12 mouse cellular contexts compared by ENCODE assay signal in the genomic region with DNA sequence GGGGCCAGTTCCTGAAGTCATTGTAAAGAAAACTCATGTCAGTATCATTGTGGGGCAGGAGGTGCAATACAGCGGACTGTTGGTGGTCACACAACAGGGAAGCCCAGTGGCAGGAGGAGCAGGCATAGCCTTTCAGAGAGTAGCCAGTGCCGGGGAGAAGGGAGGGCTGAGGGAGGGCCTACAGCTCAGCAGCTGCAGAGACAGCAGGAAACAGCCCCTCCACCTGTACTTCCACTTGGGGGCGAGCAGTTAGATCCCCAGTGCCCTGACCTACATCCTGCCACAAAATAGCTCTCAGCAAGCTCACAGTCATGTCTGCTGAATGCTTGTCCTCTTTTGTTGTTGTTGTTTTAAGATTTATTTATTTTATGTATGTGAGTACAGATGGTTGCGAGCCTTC. TPM values are rescaled to one million over a fixed set of nuclear protein-coding genes. Genes with fewer than 3 reads are reported as not detected.
A peak's percentile ranks its signal among the peaks of the same experiment; 100 is the strongest.
DNase-seq lines count a peak whose midpoint lies in the region; ATAC-seq and TF ChIP-seq lines count a peak whose summit lies in the region.
"Had no signal": no experiment of that assay in that cellular context is flagged by ENCODE, and none has a peak within 500 bp of the region (broad histone marks: within the 10 kb centered on the region; RNA-seq: fewer than 3 reads in every experiment).

No protein-coding gene starts in this region.

- no peaks in the 10 kb centered on the region for H3K9me3 ChIP-seq in forebrain, embryonic 12.5 days
- H3K9me3 ChIP-seq in forebrain, embryonic 14.5 days (replicated peaks; ENCODE audit: control insufficient read depth, low read length): no peaks in the 10 kb centered on the region
- no peaks in the 10 kb centered on the region for H3K9me3 ChIP-seq in stomach, embryonic 16.5 days (replicated peaks; ENCODE audit: control insufficient read depth, low read length)
- no peaks in the 10 kb centered on the region for H3K9me3 ChIP-seq in stomach, postnatal 0 days (ENCODE audit: control insufficient read depth, low read length)
- H3K9me3 ChIP-seq: heart, embryonic 10.5 days had no signal

- peaks cover 11% of the 10 kb centered on the region for H3K4me1 ChIP-seq in forebrain, embryonic 12.5 days
- H3K4me1 ChIP-seq in forebrain, embryonic 14.5 days (ENCODE audit: control insufficient read depth, insufficient read depth, low read length): no peaks in the 10 kb centered on the region
- H3K4me1 ChIP-seq in stomach, embryonic 16.5 days (ENCODE audit: control insufficient read depth, insufficient read depth, low read length): peaks cover 17% of the 10 kb centered on the region; the same call in 1 of the 2 replicates
- no peaks in the 10 kb centered on the region for H3K4me1 ChIP-seq in stomach, postnatal 0 days (replicated peaks; ENCODE audit: control insufficient read depth, insufficient read depth)

- no peak for TF ChIP-seq EP300 in stomach, postnatal 0 days (optimal IDR thresholded peaks at IDR 0.05)

- no peak overlapping the region for H3K4me2 ChIP-seq in forebrain, embryonic 12.5 days
- H3K4me2 ChIP-seq in forebrain, embryonic 14.5 days (ENCODE audit: low read length): no peak overlapping the region
- H3K4me2 ChIP-seq in stomach, embryonic 16.5 days (ENCODE audit: low read depth, low read length): no peak overlapping the region
- no peak overlapping the region for H3K4me2 ChIP-seq in stomach, postnatal 0 days (replicated peaks; ENCODE audit: low read depth)

- H3K9ac ChIP-seq in forebrain, embryonic 12.5 days: 0 out of 2 replicates have a peak overlapping the region, but pooled peaks have one; percentile 2
- no peak overlapping the region for H3K9ac ChIP-seq in forebrain, embryonic 14.5 days (ENCODE audit: low read length)
- peak overlapping the region; percentile 28; the same call in 1 of the 2 replicates for H3K9ac ChIP-seq in stomach, embryonic 16.5 days (ENCODE audit: low read length)
- H3K9ac ChIP-seq in stomach, postnatal 0 days (ENCODE audit: low read length): no peak overlapping the region

- H3K27ac ChIP-seq in forebrain, embryonic 12.5 days: no peak overlapping the region
- no peak overlapping the region for H3K27ac ChIP-seq in forebrain, embryonic 14.5 days (ENCODE audit: low read depth, low read length)
- no peak overlapping the region for H3K27ac ChIP-seq in stomach, embryonic 16.5 days (ENCODE audit: low read length)
- no peak overlapping the region for H3K27ac ChIP-seq in stomach, postnatal 0 days (replicated peaks)
- H3K27ac ChIP-seq: heart, embryonic 10.5 days had no signal

- no peak for ATAC-seq in forebrain, embryonic 12.5 days (ENCODE audit: low FRiP score)
- ATAC-seq in forebrain, embryonic 14.5 days: no peak
- ATAC-seq in stomach, embryonic 16.5 days (ENCODE audit: insufficient read depth, low FRiP score): no peak
- ATAC-seq in stomach, postnatal 0 days (ENCODE audit: low FRiP score, low TSS enrichment): no peak

- 0 out of 2 replicates have a peak, but pooled peaks cover 3% of the 10 kb centered on the region for H3K27me3 ChIP-seq in forebrain, embryonic 12.5 days
- H3K27me3 ChIP-seq in forebrain, embryonic 14.5 days (replicated peaks; ENCODE audit: control insufficient read depth, insufficient read depth, low read length): no peaks in the 10 kb centered on the region
- no peaks in the 10 kb centered on the region for H3K27me3 ChIP-seq in stomach, embryonic 16.5 days (ENCODE audit: control insufficient read depth, insufficient read depth, low read length)
- H3K27me3 ChIP-seq in stomach, postnatal 0 days (ENCODE audit: control insufficient read depth, insufficient read depth, low read length): no peaks in the 10 kb centered on the region

- DNase-seq in forebrain, embryonic 14.5 days (ENCODE audit: low spot score): no peak
- DNase-seq in stomach, postnatal 0 days (ENCODE audit: low spot score): no peak
- DNase-seq in natural killer cell, adult 2 months (ENCODE audit: low spot score in 2 of 2): peak; percentile 55 to 59
- DNase-seq in thymus, postnatal 4 days: peak; percentile 83
- no peak for DNase-seq in kidney, postnatal 36 days
- no peak for DNase-seq in frontal cortex, adult 2 months (ENCODE audit: extremely low spot score in 1 of 2, low spot score in 1 of 2)
- DNase-seq: kidney, adult 2 months; right cerebral cortex, postnatal 25 days had no signal

- no peak for TF ChIP-seq CTCF in stomach, postnatal 0 days (IDR thresholded peaks at IDR 0.05; ENCODE audit: low read depth)

- WGBS in forebrain, embryonic 12.5 days: 43% methylated on average over 4 of the region's 4 CpGs
- 52% methylated on average over 4 of the region's 4 CpGs for WGBS in forebrain, embryonic 14.5 days
- 51% methylated on average over 4 of the region's 4 CpGs for WGBS in stomach, embryonic 16.5 days
- WGBS in stomach, postnatal 0 days: 50% methylated on average over 4 of the region's 4 CpGs

- no peaks in the 10 kb centered on the region for H3K36me3 ChIP-seq in forebrain, embryonic 12.5 days (replicated peaks)
- H3K36me3 ChIP-seq in forebrain, embryonic 14.5 days (ENCODE audit: control insufficient read depth, insufficient read depth, low read length): no peaks in the 10 kb centered on the region
- H3K36me3 ChIP-seq in stomach, embryonic 16.5 days (ENCODE audit: control insufficient read depth, insufficient read depth, low read length): no peaks in the 10 kb centered on the region
- H3K36me3 ChIP-seq in stomach, postnatal 0 days (ENCODE audit: control insufficient read depth, insufficient read depth, low read length): no peaks in the 10 kb centered on the region

- H3K4me3 ChIP-seq in forebrain, embryonic 12.5 days (replicated peaks): no peak overlapping the region
- H3K4me3 ChIP-seq in forebrain, embryonic 14.5 days (ENCODE audit: low read depth, low read length): no peak overlapping the region
- H3K4me3 ChIP-seq in stomach, embryonic 16.5 days (replicated peaks; ENCODE audit: low read length): no peak overlapping the region
- no peak overlapping the region for H3K4me3 ChIP-seq in stomach, postnatal 0 days (ENCODE audit: low read depth, low read length)
- H3K4me3 ChIP-seq: heart, embryonic 10.5 days had no signal

RNA-seq across cellular contexts. Expression of a gene that starts 7.0 kb away (rescaled TPM):
- polyA plus RNA-seq in forebrain, embryonic 12.5 days (2016; fragmentation: Nextera tagmentation; extraction: Ambion mirVana): 257 and 272 TPM in 2 replicates
- polyA plus RNA-seq in forebrain, embryonic 14.5 days (2014; fragmentation: Nextera tagmentation; extraction: Ambion mirVana): 351 and 372 TPM in 2 replicates
- polyA plus RNA-seq in stomach, embryonic 16.5 days (2015; fragmentation: Nextera tagmentation; extraction: Ambion mirVana): 397 and 438 TPM in 2 replicates
- polyA plus RNA-seq in stomach, postnatal 0 days (2015; fragmentation: Nextera tagmentation; extraction: Ambion mirVana): 522 and 533 TPM in 2 replicates
- 415 and 538 TPM in 2 replicates for polyA plus RNA-seq in frontal cortex, adult 2 months (2012; rRNA removed)

RNA-seq across cellular contexts. Expression of a gene that starts 19.2 kb away (rescaled TPM):
- 5.8 and 7.9 TPM in 2 replicates for polyA plus RNA-seq in forebrain, embryonic 12.5 days (2016; fragmentation: Nextera tagmentation; extraction: Ambion mirVana)
- polyA plus RNA-seq in forebrain, embryonic 14.5 days (2014; fragmentation: Nextera tagmentation; extraction: Ambion mirVana): 9.0 and 12.5 TPM in 2 replicates
- polyA plus RNA-seq in stomach, embryonic 16.5 days (2015; fragmentation: Nextera tagmentation; extraction: Ambion mirVana): 6.4 and 7.0 TPM in 2 replicates
- polyA plus RNA-seq in stomach, postnatal 0 days (2015; fragmentation: Nextera tagmentation; extraction: Ambion mirVana): 1.3 TPM in 2 replicates
- 42.6 and 43.1 TPM in 2 replicates for polyA plus RNA-seq in frontal cortex, adult 2 months (2012; rRNA removed)

RNA-seq across cellular contexts. Expression of a gene that starts 26.7 kb away (rescaled TPM):
- 3.8 and 3.9 TPM in 2 replicates for polyA plus RNA-seq in forebrain, embryonic 12.5 days (2016; fragmentation: Nextera tagmentation; extraction: Ambion mirVana)
- polyA plus RNA-seq in forebrain, embryonic 14.5 days (2014; fragmentation: Nextera tagmentation; extraction: Ambion mirVana): 1.3 and 2.3 TPM in 2 replicates
- polyA plus RNA-seq in stomach, embryonic 16.5 days (2015; fragmentation: Nextera tagmentation; extraction: Ambion mirVana): 25.8 and 44.2 TPM in 2 replicates
- polyA plus RNA-seq in stomach, postnatal 0 days (2015; fragmentation: Nextera tagmentation; extraction: Ambion mirVana): 18.0 and 20.3 TPM in 2 replicates
- polyA plus RNA-seq in frontal cortex, adult 2 months (2012; rRNA removed): 5.6 and 7.1 TPM in 2 replicates
- polyA plus RNA-seq: C2C12 had no signal

Comparison
In these comparisons a context has a peak if more than half of its experiments do, and no peak if none do; other contexts are left out.
1. H3K9ac ChIP-seq: peak in forebrain, embryonic 12.5 days (single experiment) and stomach, embryonic 16.5 days (single experiment); none in forebrain, embryonic 14.5 days (single experiment) and stomach, postnatal 0 days (single experiment).
2. DNase-seq: peak in natural killer cell, adult 2 months (2 of 2) and thymus, postnatal 4 days (single experiment); none in forebrain, embryonic 14.5 days (single experiment), stomach, postnatal 0 days (single experiment), kidney, postnatal 36 days (0 of 2) and frontal cortex, adult 2 months (0 of 2).